In the genomic region with DNA sequence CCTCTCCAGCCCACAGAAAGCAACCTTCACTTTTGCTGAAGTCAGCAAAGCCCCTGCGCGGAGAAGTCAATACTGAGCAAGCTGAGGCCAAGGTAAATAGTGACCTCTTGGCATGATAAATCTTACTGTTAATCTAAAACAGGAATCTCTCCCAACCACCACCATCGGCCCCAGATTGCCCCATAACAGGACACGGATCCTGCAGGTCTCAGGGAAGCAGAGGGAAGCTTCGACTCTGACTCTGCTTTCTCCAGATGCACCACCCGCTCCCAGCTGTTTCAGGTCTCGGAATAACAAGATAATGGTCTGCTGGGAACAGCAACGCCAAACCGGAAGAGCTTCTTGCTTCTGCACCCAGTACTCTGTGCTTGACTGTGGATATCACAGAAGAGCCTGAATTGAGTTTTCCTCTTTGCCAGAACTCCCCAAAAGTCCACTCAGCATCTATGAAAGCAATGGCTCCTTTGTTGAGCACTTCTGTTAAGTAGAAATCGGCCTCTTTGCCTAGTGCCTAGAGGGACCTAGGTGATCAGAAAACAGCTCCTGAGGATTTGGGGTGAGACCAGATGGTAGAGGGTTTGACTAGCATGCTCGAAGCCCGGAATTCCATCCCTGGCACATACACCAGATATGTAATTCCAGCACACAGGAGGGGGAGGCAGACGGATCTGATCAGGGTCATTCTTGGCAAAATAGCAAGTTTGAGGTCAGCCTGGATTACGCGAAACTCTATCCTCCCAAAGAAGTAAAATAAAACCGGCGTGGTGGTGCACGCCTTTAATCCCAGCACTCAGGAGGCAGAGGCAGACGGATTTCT, we compare ENCODE assay signal across 10 mouse cellular contexts. TPM values are rescaled to one million over a fixed set of nuclear protein-coding genes. Genes with fewer than 3 reads are reported as not detected.
DNase-seq lines count a peak whose midpoint lies in the region; ATAC-seq lines count a peak whose summit lies in the region.
"Had no signal": no experiment of that assay in that cellular context is flagged by ENCODE, and none has a peak within 500 bp of the region (broad histone marks: within the 10 kb centered on the region; RNA-seq: fewer than 3 reads in every experiment).

No protein-coding gene starts in this region.

- H3K4me3 ChIP-seq in forebrain, embryonic 10.5 days = no peak overlapping the region
- H3K4me3 ChIP-seq in forebrain, embryonic 16.5 days (replicated peaks; ENCODE audit: low read length) = no peak overlapping the region
- no peak overlapping the region for H3K4me3 ChIP-seq in midbrain, embryonic 11.5 days (ENCODE audit: low read depth, low read length)
- H3K4me3 ChIP-seq in midbrain, embryonic 13.5 days (replicated peaks) = no peak overlapping the region
- H3K4me3 ChIP-seq in hindbrain, embryonic 13.5 days = no peak overlapping the region
- no peak overlapping the region for H3K4me3 ChIP-seq in stomach, embryonic 16.5 days (replicated peaks; ENCODE audit: low read length)
- H3K4me3 ChIP-seq: hindbrain, embryonic 15.5 days had no signal

- H3K4me1 ChIP-seq in forebrain, embryonic 10.5 days = peaks cover 18% of the 10 kb centered on the region
- H3K4me1 ChIP-seq in forebrain, embryonic 16.5 days (replicated peaks; ENCODE audit: control insufficient read depth, insufficient read depth, low read length) = no peaks in the 10 kb centered on the region
- H3K4me1 ChIP-seq in midbrain, embryonic 11.5 days (ENCODE audit: control insufficient read depth, insufficient read depth, low read length) = no peaks in the 10 kb centered on the region
- no peaks in the 10 kb centered on the region; the same call in 1 of the 2 replicates for H3K4me1 ChIP-seq in midbrain, embryonic 13.5 days (replicated peaks)
- H3K4me1 ChIP-seq in hindbrain, embryonic 13.5 days (replicated peaks) = 0 out of 2 replicates have a peak, but pooled peaks cover 3% of the 10 kb centered on the region
- H3K4me1 ChIP-seq in stomach, embryonic 16.5 days (ENCODE audit: control insufficient read depth, insufficient read depth, low read length) = peaks cover 3% of the 10 kb centered on the region; the same call in 1 of the 2 replicates

- no peaks in the 10 kb centered on the region for H3K9me3 ChIP-seq in forebrain, embryonic 10.5 days
- H3K9me3 ChIP-seq in forebrain, embryonic 16.5 days (ENCODE audit: control insufficient read depth, low read length) = no peaks in the 10 kb centered on the region
- H3K9me3 ChIP-seq in midbrain, embryonic 11.5 days (ENCODE audit: control insufficient read depth, low read length) = no peaks in the 10 kb centered on the region
- no peaks in the 10 kb centered on the region for H3K9me3 ChIP-seq in midbrain, embryonic 13.5 days
- H3K9me3 ChIP-seq in hindbrain, embryonic 13.5 days = no peaks in the 10 kb centered on the region
- H3K9me3 ChIP-seq in stomach, embryonic 16.5 days (replicated peaks; ENCODE audit: control insufficient read depth, low read length) = no peaks in the 10 kb centered on the region
- H3K9me3 ChIP-seq: hindbrain, embryonic 15.5 days had no signal

- H3K27ac ChIP-seq in forebrain, embryonic 10.5 days = peak overlapping the region; percentile 56; the same call in 1 of the 2 replicates
- no peak overlapping the region for H3K27ac ChIP-seq in forebrain, embryonic 16.5 days (ENCODE audit: low read length)
- no peak overlapping the region for H3K27ac ChIP-seq in midbrain, embryonic 11.5 days (ENCODE audit: low read depth, low read length)
- no peak overlapping the region for H3K27ac ChIP-seq in midbrain, embryonic 13.5 days
- peak overlapping the region; percentile 55; the same call in 1 of the 2 replicates for H3K27ac ChIP-seq in hindbrain, embryonic 13.5 days
- H3K27ac ChIP-seq in stomach, embryonic 16.5 days (ENCODE audit: low read length) = 0 out of 2 replicates have a peak overlapping the region, but pooled peaks have one; percentile 35
- H3K27ac ChIP-seq: hindbrain, embryonic 15.5 days had no signal

- DNase-seq in forebrain, embryonic 10.5 days (ENCODE audit: extremely low spot score, low spot score) = no peak
- DNase-seq in midbrain, embryonic 11.5 days (ENCODE audit: low spot score, missing footprints) = peak; percentile 85
- no peak for DNase-seq in cerebellum, postnatal 4 days (ENCODE audit: low spot score in 2 of 2)
- no peak for DNase-seq in urinary bladder, postnatal 14 days (ENCODE audit: low spot score)
- DNase-seq: lung, adult 2 months had no signal

- no peak for ATAC-seq in forebrain, embryonic 16.5 days
- ATAC-seq in midbrain, embryonic 11.5 days (ENCODE audit: low FRiP score) = no peak
- no peak for ATAC-seq in midbrain, embryonic 13.5 days
- no peak for ATAC-seq in hindbrain, embryonic 13.5 days (ENCODE audit: low FRiP score)
- no peak for ATAC-seq in stomach, embryonic 16.5 days (ENCODE audit: insufficient read depth, low FRiP score)

- H3K4me2 ChIP-seq in forebrain, embryonic 16.5 days (ENCODE audit: low read length) = no peak overlapping the region
- H3K4me2 ChIP-seq in midbrain, embryonic 11.5 days = no peak overlapping the region
- no peak overlapping the region for H3K4me2 ChIP-seq in midbrain, embryonic 13.5 days (replicated peaks)
- no peak overlapping the region for H3K4me2 ChIP-seq in hindbrain, embryonic 13.5 days
- no peak overlapping the region for H3K4me2 ChIP-seq in stomach, embryonic 16.5 days (ENCODE audit: low read depth, low read length)
- H3K4me2 ChIP-seq: hindbrain, embryonic 15.5 days had no signal

- H3K36me3 ChIP-seq in forebrain, embryonic 10.5 days (replicated peaks) = no peaks in the 10 kb centered on the region
- no peaks in the 10 kb centered on the region for H3K36me3 ChIP-seq in forebrain, embryonic 16.5 days (ENCODE audit: control insufficient read depth, insufficient read depth)
- no peaks in the 10 kb centered on the region for H3K36me3 ChIP-seq in midbrain, embryonic 11.5 days (ENCODE audit: control insufficient read depth, insufficient read depth, low read length)
- H3K36me3 ChIP-seq in midbrain, embryonic 13.5 days = no peaks in the 10 kb centered on the region
- no peaks in the 10 kb centered on the region for H3K36me3 ChIP-seq in hindbrain, embryonic 13.5 days
- H3K36me3 ChIP-seq in stomach, embryonic 16.5 days (ENCODE audit: control insufficient read depth, insufficient read depth, low read length) = no peaks in the 10 kb centered on the region
- H3K36me3 ChIP-seq: hindbrain, embryonic 15.5 days had no signal

- H3K27me3 ChIP-seq in forebrain, embryonic 10.5 days (ENCODE audit: poor library complexity, severe bottlenecking) = peaks cover 13% of the 10 kb centered on the region
- peaks cover 5% of the 10 kb centered on the region for H3K27me3 ChIP-seq in forebrain, embryonic 16.5 days (replicated peaks; ENCODE audit: control insufficient read depth, insufficient read depth, low read length)
- peaks cover 2% of the 10 kb centered on the region; the same call in 1 of the 2 replicates for H3K27me3 ChIP-seq in midbrain, embryonic 11.5 days (ENCODE audit: control insufficient read depth, insufficient read depth, low read length)
- H3K27me3 ChIP-seq in midbrain, embryonic 13.5 days = peaks cover 11% of the 10 kb centered on the region
- H3K27me3 ChIP-seq in hindbrain, embryonic 13.5 days = peaks cover 16% of the 10 kb centered on the region
- 0 out of 2 replicates have a peak, but pooled peaks cover 3% of the 10 kb centered on the region for H3K27me3 ChIP-seq in stomach, embryonic 16.5 days (ENCODE audit: control insufficient read depth, insufficient read depth, low read length)

- no peak overlapping the region for H3K9ac ChIP-seq in forebrain, embryonic 16.5 days (replicated peaks; ENCODE audit: low read depth, low read length)
- H3K9ac ChIP-seq in midbrain, embryonic 11.5 days (ENCODE audit: low read length) = no peak overlapping the region
- no peak overlapping the region for H3K9ac ChIP-seq in midbrain, embryonic 13.5 days (replicated peaks)
- H3K9ac ChIP-seq in hindbrain, embryonic 13.5 days = no peak overlapping the region
- no peak overlapping the region for H3K9ac ChIP-seq in stomach, embryonic 16.5 days (ENCODE audit: low read length)
- H3K9ac ChIP-seq: hindbrain, embryonic 15.5 days had no signal

- WGBS in forebrain, embryonic 10.5 days = 63% methylated on average over 19 of the region's 19 CpGs
- WGBS in forebrain, embryonic 16.5 days = 73% methylated on average over 19 of the region's 19 CpGs
- 69% methylated on average over 19 of the region's 19 CpGs for whole genome bisulfite sequencing in midbrain, embryonic 11.5 days
- 70% methylated on average over 19 of the region's 19 CpGs for WGBS in midbrain, embryonic 13.5 days
- WGBS in hindbrain, embryonic 13.5 days = 67% methylated on average over 19 of the region's 19 CpGs
- WGBS in stomach, embryonic 16.5 days = 43% methylated on average over 19 of the region's 19 CpGs

RNA-seq across cellular contexts. Expression of gene Col26a1, which starts 5.7 kb away (rescaled TPM):
- 48.6 and 48.9 TPM in 2 replicates for polyA plus RNA-seq in forebrain, embryonic 10.5 days (2016; fragmentation: Nextera tagmentation; extraction: Ambion mirVana)
- polyA plus RNA-seq in forebrain, embryonic 16.5 days (2015; fragmentation: Nextera tagmentation; extraction: Ambion mirVana) = 13.9 and 16.7 TPM in 2 replicates
- 18.8 and 21.9 TPM in 2 replicates for polyA plus RNA-seq in midbrain, embryonic 11.5 days (2014; fragmentation: Nextera tagmentation; extraction: Ambion mirVana)
- polyA plus RNA-seq in midbrain, embryonic 13.5 days (2015; fragmentation: Nextera tagmentation; extraction: Ambion mirVana) = 14.0 and 19.0 TPM in 2 replicates
- 30.2 and 33.8 TPM in 2 replicates for polyA plus RNA-seq in hindbrain, embryonic 13.5 days (2015; fragmentation: Nextera tagmentation; extraction: Ambion mirVana)
- 9.5 and 13.4 TPM in 2 replicates for polyA plus RNA-seq in stomach, embryonic 16.5 days (2015; fragmentation: Nextera tagmentation; extraction: Ambion mirVana)

RNA-seq across cellular contexts. Expression of gene Ift22, which starts 19.2 kb away (rescaled TPM):
- polyA plus RNA-seq in forebrain, embryonic 10.5 days (2016; fragmentation: Nextera tagmentation; extraction: Ambion mirVana) = 107 and 113 TPM in 2 replicates
- 112 and 114 TPM in 2 replicates for polyA plus RNA-seq in forebrain, embryonic 16.5 days (2015; fragmentation: Nextera tagmentation; extraction: Ambion mirVana)
- polyA plus RNA-seq in midbrain, embryonic 11.5 days (2014; fragmentation: Nextera tagmentation; extraction: Ambion mirVana) = 111 and 114 TPM in 2 replicates
- polyA plus RNA-seq in midbrain, embryonic 13.5 days (2015; fragmentation: Nextera tagmentation; extraction: Ambion mirVana) = 119 and 125 TPM in 2 replicates
- polyA plus RNA-seq in hindbrain, embryonic 13.5 days (2015; fragmentation: Nextera tagmentation; extraction: Ambion mirVana) = 118 and 125 TPM in 2 replicates
- polyA plus RNA-seq in stomach, embryonic 16.5 days (2015; fragmentation: Nextera tagmentation; extraction: Ambion mirVana) = 54.1 and 57.3 TPM in 2 replicates

Comparison
In these comparisons a context has a peak if more than half of its experiments do, and no peak if none do; other contexts are left out.
1. H3K27ac ChIP-seq: peak in forebrain, embryonic 10.5 days (single experiment), hindbrain, embryonic 13.5 days (single experiment) and stomach, embryonic 16.5 days (single experiment); none in forebrain, embryonic 16.5 days (single experiment), midbrain, embryonic 11.5 days (single experiment) and midbrain, embryonic 13.5 days (single experiment).